8 mouse cellular contexts compared by ENCODE assay signal in genomic region chr5:146920314-146921161, GRCm38 (mm10). TPM values are rescaled to one million over a fixed set of nuclear protein-coding genes. Genes with fewer than 3 reads are reported as not detected.
DNase-seq lines count a peak whose midpoint lies in the region; ATAC-seq lines count a peak whose summit lies in the region.

No protein-coding gene starts in this region.

- 4% methylated on average over 24 of the region's 27 CpGs for WGBS in heart, embryonic 14.5 days
- 4% methylated on average over 27 of the region's 27 CpGs for WGBS in embryonic facial prominence, embryonic 10.5 days
- WGBS in intestine, embryonic 14.5 days = 4% methylated on average over 25 of the region's 27 CpGs
- 3% methylated on average over 22 of the region's 27 CpGs for WGBS in midbrain, embryonic 15.5 days

- peak overlapping the region; percentile 63 for H3K4me2 ChIP-seq in heart, embryonic 14.5 days (ENCODE audit: low read length)
- H3K4me2 ChIP-seq in intestine, embryonic 14.5 days (ENCODE audit: low read length) = peak overlapping the region; percentile 51
- peak overlapping the region; percentile 62 for H3K4me2 ChIP-seq in midbrain, embryonic 15.5 days

- DNase-seq in heart, postnatal 10 days = no peak
- peak; percentile 55 for DNase-seq in embryonic facial prominence, embryonic 10.5 days (ENCODE audit: low spot score)
- DNase-seq in intestine, embryonic 14.5 days (ENCODE audit: low spot score) = no peak
- DNase-seq in left cerebral cortex, postnatal 10 days (ENCODE audit: extremely low spot score in 1 of 2, low spot score in 2 of 2) = no peak
- no peak for DNase-seq in spleen, postnatal 36 days (ENCODE audit: low spot score in 2 of 2)

- intact Hi-C loops in heart, postnatal 10 days (cut with DNase I) = no loop called here
- intact Hi-C loops in left cerebral cortex, postnatal 10 days (cut with DNase I) = no loop called here

- H3K4me3 ChIP-seq in heart, embryonic 14.5 days (ENCODE audit: control insufficient read depth in 1 of 2, insufficient read depth in 1 of 2, low read depth in 1 of 2, low read length in 2 of 2) = peak overlapping the region in 1 of 2 experiments; percentile 25; a peak in 2 of 4 replicates
- H3K4me3 ChIP-seq in embryonic facial prominence, embryonic 10.5 days = peak overlapping the region; percentile 54
- peak overlapping the region; percentile 17 for H3K4me3 ChIP-seq in intestine, embryonic 14.5 days (ENCODE audit: low read depth, low read length)
- H3K4me3 ChIP-seq in midbrain, embryonic 15.5 days = peak overlapping the region; percentile 32

- H3K4me1 ChIP-seq in heart, embryonic 14.5 days (ENCODE audit: control insufficient read depth in 2 of 2, insufficient read depth in 2 of 2, low read length in 2 of 2) = peaks cover 3 to 9% of the 10 kb centered on the region in 2 experiments; a peak in 2 of 4 replicates
- H3K4me1 ChIP-seq in embryonic facial prominence, embryonic 10.5 days = peaks cover 20% of the 10 kb centered on the region
- H3K4me1 ChIP-seq in intestine, embryonic 14.5 days (replicated peaks; ENCODE audit: control insufficient read depth, insufficient read depth, low read length) = peaks cover 8% of the 10 kb centered on the region; the same call in 1 of the 2 replicates
- peaks cover 15% of the 10 kb centered on the region for H3K4me1 ChIP-seq in midbrain, embryonic 15.5 days

- no peaks in the 10 kb centered on the region for H3K9me3 ChIP-seq in heart, embryonic 14.5 days (ENCODE audit: control insufficient read depth, low read length)
- H3K9me3 ChIP-seq in embryonic facial prominence, embryonic 10.5 days = no peaks in the 10 kb centered on the region
- no peaks in the 10 kb centered on the region for H3K9me3 ChIP-seq in intestine, embryonic 14.5 days (ENCODE audit: control insufficient read depth, low read length)
- no peaks in the 10 kb centered on the region for H3K9me3 ChIP-seq in midbrain, embryonic 15.5 days

- 0 out of 2 replicates have a peak, but pooled peaks cover 7% of the 10 kb centered on the region for H3K27me3 ChIP-seq in heart, embryonic 14.5 days (ENCODE audit: control insufficient read depth, insufficient read depth, low read length)
- 0 out of 2 replicates have a peak, but pooled peaks cover 8% of the 10 kb centered on the region for H3K27me3 ChIP-seq in embryonic facial prominence, embryonic 10.5 days (replicated peaks; ENCODE audit: low read depth, poor library complexity, severe bottlenecking)
- H3K27me3 ChIP-seq in intestine, embryonic 14.5 days (replicated peaks; ENCODE audit: control insufficient read depth, insufficient read depth, low read length) = no peaks in the 10 kb centered on the region
- no peaks in the 10 kb centered on the region for H3K27me3 ChIP-seq in midbrain, embryonic 15.5 days (replicated peaks)

- H3K9ac ChIP-seq in heart, embryonic 14.5 days (ENCODE audit: low read length) = peak overlapping the region; percentile 45; the same call in 1 of the 2 replicates
- peak overlapping the region; percentile 14; the same call in 1 of the 2 replicates for H3K9ac ChIP-seq in intestine, embryonic 14.5 days (ENCODE audit: low read length)
- peak overlapping the region; percentile 32 for H3K9ac ChIP-seq in midbrain, embryonic 15.5 days

- no peak overlapping the region for H3K27ac ChIP-seq in heart, embryonic 14.5 days (replicated peaks in 1 of 2; ENCODE audit: control insufficient read depth in 1 of 2, insufficient read depth in 1 of 2, low read depth in 2 of 2, low read length in 2 of 2)
- H3K27ac ChIP-seq in embryonic facial prominence, embryonic 10.5 days (replicated peaks) = peak overlapping the region; percentile 74
- no peak overlapping the region for H3K27ac ChIP-seq in intestine, embryonic 14.5 days (ENCODE audit: low read depth)
- H3K27ac ChIP-seq in midbrain, embryonic 15.5 days = no peak overlapping the region

- H3K36me3 ChIP-seq in heart, embryonic 14.5 days (ENCODE audit: control insufficient read depth, insufficient read depth, low read length) = no peaks in the 10 kb centered on the region
- no peaks in the 10 kb centered on the region for H3K36me3 ChIP-seq in embryonic facial prominence, embryonic 10.5 days (replicated peaks)
- H3K36me3 ChIP-seq in intestine, embryonic 14.5 days (ENCODE audit: control insufficient read depth, insufficient read depth, low read length) = no peaks in the 10 kb centered on the region
- no peaks in the 10 kb centered on the region for H3K36me3 ChIP-seq in midbrain, embryonic 15.5 days (replicated peaks)

- ATAC-seq in heart, embryonic 14.5 days (ENCODE audit: insufficient number of reproducible peaks, insufficient read depth, low FRiP score, low read depth) = no peak
- peak; percentile 72 for ATAC-seq in intestine, embryonic 14.5 days (replicated peaks; ENCODE audit: low FRiP score, low TSS enrichment, low read depth)
- ATAC-seq in midbrain, embryonic 15.5 days (replicated peaks) = peak; percentile 69
- no peak for ATAC-seq in megakaryocyte progenitor cell, adult 5-6 weeks (replicated peaks; ENCODE audit: poor library complexity)

RNA-seq across cellular contexts. Expression of gene Gtf3a, which starts 27.9 kb away (rescaled TPM):
- 74.5 and 75.4 TPM in 2 replicates for polyA plus RNA-seq in heart, embryonic 14.5 days (2014; fragmentation: Nextera tagmentation; extraction: Ambion mirVana)
- 10 to 100 TPM; 23.3 to 27.7 TPM for total RNA-seq in heart, postnatal 10 days (2021)
- polyA plus RNA-seq in embryonic facial prominence, embryonic 10.5 days (2016; fragmentation: Nextera tagmentation; extraction: Ambion mirVana) = 138 and 145 TPM in 2 replicates
- 123 and 127 TPM in 2 replicates for polyA plus RNA-seq in intestine, embryonic 14.5 days (2014; fragmentation: Nextera tagmentation; extraction: Ambion mirVana)
- polyA plus RNA-seq in midbrain, embryonic 15.5 days (2015; fragmentation: Nextera tagmentation; extraction: Ambion mirVana) = 110 and 116 TPM in 2 replicates
- 10 to 100 TPM; 31.0 to 32.9 TPM for total RNA-seq in left cerebral cortex, postnatal 10 days (2021)
- 115 and 127 TPM in 2 replicates for total RNA-seq in megakaryocyte progenitor cell, adult 5-6 weeks (2015)
- total RNA-seq in megakaryocyte progenitor cell, adult 5-6 weeks (2017) = 162 and 163 TPM in 2 replicates

RNA-seq across cellular contexts. Expression of gene Mtif3, which starts 43.1 kb away (rescaled TPM):
- 20.3 and 23.8 TPM in 2 replicates for polyA plus RNA-seq in heart, embryonic 14.5 days (2014; fragmentation: Nextera tagmentation; extraction: Ambion mirVana)
- 10 to 100 TPM; 19.6 to 20.3 TPM for total RNA-seq in heart, postnatal 10 days (2021)
- polyA plus RNA-seq in embryonic facial prominence, embryonic 10.5 days (2016; fragmentation: Nextera tagmentation; extraction: Ambion mirVana) = 20.4 and 24.0 TPM in 2 replicates
- 23.0 and 24.7 TPM in 2 replicates for polyA plus RNA-seq in intestine, embryonic 14.5 days (2014; fragmentation: Nextera tagmentation; extraction: Ambion mirVana)
- 28.3 and 28.9 TPM in 2 replicates for polyA plus RNA-seq in midbrain, embryonic 15.5 days (2015; fragmentation: Nextera tagmentation; extraction: Ambion mirVana)
- total RNA-seq in left cerebral cortex, postnatal 10 days (2021) = 10 to 100 TPM; 18.6 to 19.6 TPM
- total RNA-seq in megakaryocyte progenitor cell, adult 5-6 weeks (2015) = 8.5 and 14.5 TPM in 2 replicates
- 27.3 and 38.0 TPM in 2 replicates for total RNA-seq in megakaryocyte progenitor cell, adult 5-6 weeks (2017)

Comparison
In these comparisons a context has a peak if more than half of its experiments do, and no peak if none do; other contexts are left out.
1. ATAC-seq: peak in intestine, embryonic 14.5 days (single experiment) and midbrain, embryonic 15.5 days (single experiment); none in heart, embryonic 14.5 days (single experiment) and megakaryocyte progenitor cell, adult 5-6 weeks (single experiment).
2. Peak in every context shown above with its lines, with median percentiles within 50 percentile points of each other: H3K4me2 ChIP-seq and H3K9ac ChIP-seq.